Mouse (Mus musculus) liver, embryonic 13.5 days (tissue): Measurements from ENCODE around the gene Stard13. TPM values are rescaled to one million over a fixed set of nuclear protein-coding genes. Genes with fewer than 3 reads are reported as not detected.

ENCODE experiments used
- ATAC-seq: fragments of 200-750 bp; cut with Nextera tagmentation; 2 replicates; pipeline ENCODE4 v1.8.0; 2017; ENCODE audit warnings: low read depth, mild to moderate bottlenecking, moderate number of reproducible peaks, moderate library complexity
- DNase-seq: peaks from one replicate; pipeline ENCODE4 v3.0.0; 2022
- H3K27ac ChIP-seq: fragments of 300-500 bp; sonication (generic); 2 replicates; pipeline ENCODE4 v1.5.1; 2015; ENCODE audit warnings: moderate library complexity, mild to moderate bottlenecking, inconsistent platforms
- H3K27me3 ChIP-seq: fragments of 300-500 bp; sonication (generic); 2 replicates; pipeline ENCODE4 v1.6.1; 2015; ENCODE audit warnings: mild to moderate bottlenecking, inconsistent platforms
- H3K36me3 ChIP-seq: fragments of 300-500 bp; sonication (generic); 2 replicates; pipeline ENCODE4 v1.6.1; 2015; ENCODE audit warnings: mild to moderate bottlenecking, inconsistent platforms
- H3K4me1 ChIP-seq: fragments of 300-500 bp; sonication (generic); replicated peaks from 2 replicates; pipeline ENCODE4 v1.6.1; 2015; ENCODE audit warnings: inconsistent platforms
- H3K4me2 ChIP-seq: fragments of 300-500 bp; sonication (generic); 2 replicates; pipeline ENCODE4 v1.6.1; 2015; ENCODE audit warnings: inconsistent platforms, mild to moderate bottlenecking, moderate library complexity
- H3K4me3 ChIP-seq: fragments of 300-500 bp; sonication (generic); replicated peaks from 2 replicates; pipeline ENCODE4 v1.5.1; 2015; ENCODE audit warnings: mild to moderate bottlenecking, inconsistent platforms
- H3K9ac ChIP-seq: fragments of 300-500 bp; sonication (generic); 2 replicates; pipeline ENCODE4 v1.6.1; 2015; ENCODE audit warnings: mild to moderate bottlenecking, inconsistent platforms
- H3K9me3 ChIP-seq: fragments of 300-500 bp; sonication (generic); replicated peaks from 2 replicates; pipeline ENCODE4 v1.6.1; 2016; ENCODE audit warnings: inconsistent platforms
- WGBS: fragments of 180-500 bp; shearing (Covaris S2); methylation state at CpG from one replicate; pipeline ENCODE4 v1.1.7; 2015; ENCODE audit not compliant: insufficient replicate concordance; 5-methylcytosine and 5-hydroxymethylcytosine counted together
- polyA plus RNA-seq: library from polyadenylated mRNA; unstranded; fragments of >200 nt; fragmentation: Nextera tagmentation; extraction: Ambion mirVana; gene quantifications from 2 replicates; pipeline ENCODE4 v1.2.1, GENCODE M21; 2015

The Stard13 gene
- polyA plus RNA-seq, 1 experiment from 2014 or later = 1.2 TPM

- no peaks in the 10 kb centered on the region for H3K36me3 ChIP-seq
- DNase-seq (no peak), ATAC-seq (peak; percentile 72)
- no peak overlapping the region for H3K9ac ChIP-seq
- H3K9me3 ChIP-seq = no peaks in the 10 kb centered on the region
- no peaks in the 10 kb centered on the region for H3K27me3 ChIP-seq
- H3K4me2 ChIP-seq = no peak overlapping the region
- no peak overlapping the region for H3K27ac ChIP-seq
- 65% methylated on average over 6 of the region's 6 CpGs for WGBS
- H3K4me1 ChIP-seq = no peaks in the 10 kb centered on the region
- no peak overlapping the region for H3K4me3 ChIP-seq
Measured at GRCm38 (mm10) chr5:151096012-151096411, 137.6 kb downstream of the Stard13 start.

GRCm38 (mm10) chr5:151092886-151093665 lies 140.6 kb downstream of the Stard13 start:
- Histone ChIP-seq H3K9ac (no peak overlapping the region), H3K27ac (no peak overlapping the region), H3K4me2 (no peak overlapping the region), H3K27me3 (no peaks in the 10 kb centered on the region), H3K36me3 (no peaks in the 10 kb centered on the region), H3K4me1 (peaks cover 5% of the 10 kb centered on the region; the same call in 1 of the 2 replicates), H3K9me3 (no peaks in the 10 kb centered on the region), H3K4me3 (no peak overlapping the region)
- 35% methylated on average over 3 of the region's 3 CpGs for WGBS
- DNase-seq = no peak
- ATAC-seq = no peak

- no peak overlapping the region for H3K4me2 ChIP-seq
- no peak for DNase-seq
- no peaks in the 10 kb centered on the region for H3K36me3 ChIP-seq
- H3K9me3 ChIP-seq = no peaks in the 10 kb centered on the region
- no peak overlapping the region for H3K27ac ChIP-seq
- WGBS = 73% methylated on average over 6 of the region's 6 CpGs
- H3K9ac ChIP-seq = no peak overlapping the region
- peaks cover 12% of the 10 kb centered on the region; the same call in 1 of the 2 replicates for H3K4me1 ChIP-seq
- ATAC-seq = no peak
- H3K4me3 ChIP-seq = no peak overlapping the region
- H3K27me3 ChIP-seq = no peaks in the 10 kb centered on the region
Measured at GRCm38 (mm10) chr5:151090996-151091395, 142.6 kb downstream of the Stard13 start.

- Histone ChIP-seq H3K27me3 (no peaks in the 10 kb centered on the region), H3K36me3 (no peaks in the 10 kb centered on the region), H3K4me2 (no peak overlapping the region), H3K9ac (no peak overlapping the region), H3K4me3 (no peak overlapping the region), H3K27ac (no peak overlapping the region), H3K4me1 (peaks cover 12% of the 10 kb centered on the region; the same call in 1 of the 2 replicates), H3K9me3 (no peaks in the 10 kb centered on the region)
- WGBS = 64% methylated on average over 6 of the region's 6 CpGs
- ATAC-seq (no peak), DNase-seq (no peak)
Measured at GRCm38 (mm10) chr5:151089201-151089600, 144.4 kb downstream of the Stard13 start.

GRCm38 (mm10) chr5:151086425-151087202 lies 147.0 kb downstream of the Stard13 start:
- WGBS = 44% methylated on average over 9 of the region's 9 CpGs
- Histone ChIP-seq H3K9ac (no peak overlapping the region), H3K27me3 (no peaks in the 10 kb centered on the region), H3K36me3 (no peaks in the 10 kb centered on the region), H3K4me1 (peaks cover 12% of the 10 kb centered on the region; the same call in 1 of the 2 replicates), H3K4me3 (no peak overlapping the region), H3K4me2 (no peak overlapping the region), H3K27ac (no peak overlapping the region), H3K9me3 (no peaks in the 10 kb centered on the region)
- DNase-seq (no peak), ATAC-seq (no peak)

GRCm38 (mm10) chr5:151085749-151086148 lies 147.9 kb downstream of the Stard13 start:
- H3K4me3 ChIP-seq = no peak overlapping the region
- no peak for DNase-seq
- H3K36me3 ChIP-seq = no peaks in the 10 kb centered on the region
- no peak overlapping the region for H3K4me2 ChIP-seq
- H3K9ac ChIP-seq = no peak overlapping the region
- peaks cover 12% of the 10 kb centered on the region; the same call in 1 of the 2 replicates for H3K4me1 ChIP-seq
- no peak overlapping the region for H3K27ac ChIP-seq
- 68% methylated on average over 8 of the region's 8 CpGs for WGBS
- ATAC-seq = no peak
- H3K9me3 ChIP-seq = no peaks in the 10 kb centered on the region
- H3K27me3 ChIP-seq = no peaks in the 10 kb centered on the region

GRCm38 (mm10) chr5:151080276-151080675 lies 153.4 kb downstream of the Stard13 start:
- peak; percentile 41; the same call in 1 of the 2 replicates for ATAC-seq
- no peak overlapping the region for H3K9ac ChIP-seq
- no peak overlapping the region for H3K27ac ChIP-seq
- 62% methylated on average over 4 of the region's 4 CpGs for WGBS
- H3K4me2 ChIP-seq = no peak overlapping the region
- H3K36me3 ChIP-seq = no peaks in the 10 kb centered on the region
- no peaks in the 10 kb centered on the region for H3K9me3 ChIP-seq
- no peaks in the 10 kb centered on the region for H3K4me1 ChIP-seq
- no peak for DNase-seq
- no peak overlapping the region for H3K4me3 ChIP-seq
- H3K27me3 ChIP-seq = no peaks in the 10 kb centered on the region

GRCm38 (mm10) chr5:151077953-151078352 lies 155.7 kb downstream of the Stard13 start:
- Histone ChIP-seq H3K27ac (no peak overlapping the region), H3K4me1 (no peaks in the 10 kb centered on the region), H3K36me3 (no peaks in the 10 kb centered on the region), H3K4me3 (no peak overlapping the region), H3K27me3 (no peaks in the 10 kb centered on the region), H3K9ac (no peak overlapping the region), H3K4me2 (no peak overlapping the region), H3K9me3 (no peaks in the 10 kb centered on the region)
- DNase-seq = no peak
- ATAC-seq = no peak
- 79% methylated on average over 2 of the region's 2 CpGs for WGBS

GRCm38 (mm10) chr5:151076917-151077316 lies 156.7 kb downstream of the Stard13 start:
- WGBS = 50% methylated on average over 3 of the region's 3 CpGs
- Histone ChIP-seq H3K36me3 (no peaks in the 10 kb centered on the region), H3K4me3 (no peak overlapping the region), H3K27me3 (no peaks in the 10 kb centered on the region), H3K9ac (no peak overlapping the region), H3K4me2 (no peak overlapping the region), H3K4me1 (no peaks in the 10 kb centered on the region), H3K9me3 (no peaks in the 10 kb centered on the region), H3K27ac (no peak overlapping the region)
- no peak for DNase-seq
- no peak for ATAC-seq

GRCm38 (mm10) chr5:151074282-151074681 lies 159.4 kb downstream of the Stard13 start:
- Histone ChIP-seq H3K9ac (no peak overlapping the region), H3K27ac (no peak overlapping the region), H3K4me1 (no peaks in the 10 kb centered on the region), H3K4me3 (no peak overlapping the region), H3K4me2 (no peak overlapping the region), H3K9me3 (no peaks in the 10 kb centered on the region), H3K36me3 (no peaks in the 10 kb centered on the region), H3K27me3 (no peaks in the 10 kb centered on the region)
- 66% methylated on average over 4 of the region's 4 CpGs for WGBS
- ATAC-seq (no peak), DNase-seq (no peak)

- Histone ChIP-seq H3K27me3 (no peaks in the 10 kb centered on the region), H3K27ac (no peak overlapping the region), H3K4me1 (no peaks in the 10 kb centered on the region), H3K36me3 (no peaks in the 10 kb centered on the region), H3K9ac (no peak overlapping the region), H3K4me2 (no peak overlapping the region), H3K4me3 (no peak overlapping the region), H3K9me3 (no peaks in the 10 kb centered on the region)
- 50% methylated on average over 6 of the region's 6 CpGs for WGBS
- DNase-seq (no peak), ATAC-seq (no peak)
Measured at GRCm38 (mm10) chr5:151071430-151071829, 162.2 kb downstream of the Stard13 start.
